Mouse (Mus musculus): ENCODE data around the gene Adgrg5. TPM values are rescaled to one million over a fixed set of nuclear protein-coding genes. Genes with fewer than 3 reads are reported as not detected.

Adgrg5 gene
- total RNA-seq, 1 experiment from 2014 or later = 0.76 TPM

DNA sequence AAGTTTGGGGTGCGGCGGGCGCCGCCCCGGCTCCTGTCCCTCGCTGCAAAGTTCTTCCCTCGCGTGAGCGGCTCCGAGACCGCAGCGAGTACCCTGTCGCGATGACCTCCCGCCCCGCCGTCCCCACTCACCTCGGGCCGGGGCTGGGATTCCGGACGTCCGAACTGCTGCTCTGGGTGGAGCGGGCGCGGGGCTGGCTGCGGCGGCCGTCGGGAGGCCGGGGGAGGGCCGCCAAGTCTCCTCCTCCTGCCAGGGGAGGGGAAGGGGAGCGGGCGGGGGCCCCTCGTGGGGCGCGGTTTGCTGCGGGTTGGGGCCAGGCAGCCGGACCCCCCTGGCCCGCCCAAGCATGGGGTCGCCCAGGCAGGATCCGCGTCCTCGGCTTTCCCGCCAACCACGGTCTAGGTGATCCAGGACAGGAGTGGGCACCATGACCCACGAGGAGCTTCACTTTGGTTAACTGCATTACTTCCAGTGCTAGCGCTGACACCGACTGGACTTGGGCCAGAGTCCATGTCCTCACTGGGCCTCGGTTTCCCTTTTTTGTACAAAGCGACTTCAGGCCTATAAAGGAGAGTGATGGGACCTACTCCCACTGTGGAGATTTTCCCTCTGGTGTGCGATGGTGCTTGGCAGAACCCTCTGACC, 5.5 kb upstream of the Adgrg5 start, which contains the start of gene Ccdc102a:
TSS of gene Ccdc102a (minus strand) at position 248 of the 645 bp plus-strand sequence.
- DNase-seq = peak; percentile 68

- no peak for DNase-seq
Observed at GRCm38 (mm10) chr8:94919256-94919655, 4.2 kb upstream of the Adgrg5 start.

DNA sequence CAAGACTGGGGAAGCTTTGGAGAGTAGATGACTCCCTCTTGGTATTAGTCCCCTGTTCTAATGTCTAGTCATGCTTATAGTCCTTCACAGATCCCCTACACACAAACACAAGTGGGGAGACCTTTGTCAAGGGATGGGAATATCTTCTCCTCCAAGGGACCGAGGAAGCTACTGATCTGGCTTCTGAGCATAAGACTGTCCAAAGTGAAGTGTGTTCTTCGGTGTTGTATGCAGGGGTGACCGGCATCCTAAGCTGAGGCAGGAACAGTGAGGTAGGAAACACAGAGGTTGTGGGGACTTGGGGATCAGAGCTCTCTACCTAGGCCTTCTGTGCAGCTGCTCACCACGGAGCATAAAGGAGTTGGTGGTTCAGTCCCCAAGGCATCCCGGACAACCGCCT, 1.3 kb upstream of the Adgrg5 start:
- DNase-seq = no peak

- no peak for DNase-seq
Observed at GRCm38 (mm10) chr8:94922602-94923001, 892 bp upstream of the Adgrg5 start.

GRCm38 (mm10) chr8:94928227-94928626, 4.7 kb downstream of the Adgrg5 start:
- no peak for DNase-seq

DNA sequence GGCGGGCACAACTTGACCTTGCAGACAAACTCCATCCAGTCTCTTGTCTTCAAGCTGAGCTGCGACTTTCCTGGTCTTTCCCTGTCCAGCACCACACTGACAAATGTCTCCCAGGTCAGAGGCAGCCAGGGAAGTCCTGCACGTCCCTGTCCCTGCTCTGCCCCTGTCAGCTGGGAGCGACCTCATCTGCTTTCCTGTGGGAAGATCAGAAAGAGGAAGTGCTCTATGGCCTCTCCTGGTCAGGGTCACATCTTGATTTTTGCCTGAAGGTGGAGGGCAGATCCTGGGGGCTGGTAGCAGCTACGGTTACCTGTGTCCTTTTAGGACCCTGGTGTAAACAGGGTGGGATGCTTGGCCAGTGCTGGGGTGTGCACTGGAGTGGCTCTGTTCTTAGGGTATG, 10.4 kb downstream of the Adgrg5 start:
- no peak for DNase-seq

DNA sequence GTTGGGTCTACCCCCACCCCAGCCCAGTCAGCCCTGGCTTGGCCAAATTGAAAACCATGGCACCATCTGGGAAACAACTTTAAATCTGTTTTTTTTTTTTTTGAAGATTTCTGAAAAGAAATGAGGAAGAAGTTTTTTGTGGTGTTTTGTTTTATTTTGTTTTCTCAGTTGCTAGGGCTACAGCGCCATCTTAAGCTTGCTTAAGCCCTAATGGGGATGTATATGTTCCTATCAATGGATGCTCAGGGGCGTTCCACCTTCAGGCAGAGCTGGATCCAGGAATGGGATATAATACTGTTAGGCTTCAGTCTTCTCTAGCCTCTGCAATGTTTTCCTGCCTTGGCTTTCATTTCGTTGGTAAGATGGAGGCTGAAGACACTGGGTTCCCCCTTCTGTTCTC, 11.7 kb downstream of the Adgrg5 start:
- no peak for DNase-seq

GRCm38 (mm10) chr8:94942566-94942965, 19.1 kb downstream of the Adgrg5 start:
- DNase-seq = peak; percentile 66

DNA sequence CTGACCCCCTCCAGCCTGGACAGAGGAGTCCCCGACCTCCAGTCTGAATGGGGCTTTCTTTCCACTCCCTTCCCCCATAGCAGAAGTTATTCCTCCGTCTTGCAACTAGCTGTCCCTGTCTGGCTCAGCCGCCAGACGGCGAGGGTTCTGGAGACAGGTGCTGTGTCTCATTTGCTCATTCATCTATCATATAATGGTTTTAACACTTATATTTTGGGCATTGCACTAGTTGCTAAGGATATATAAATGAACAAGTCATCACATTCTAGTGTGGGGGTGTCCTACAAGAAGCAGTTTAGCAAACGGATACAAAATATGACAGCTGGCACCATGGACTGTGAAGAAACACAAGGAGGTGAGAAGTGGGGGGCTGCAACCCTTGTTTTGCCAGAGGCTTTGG, 21.7 kb downstream of the Adgrg5 start:
- no peak for DNase-seq

DNA sequence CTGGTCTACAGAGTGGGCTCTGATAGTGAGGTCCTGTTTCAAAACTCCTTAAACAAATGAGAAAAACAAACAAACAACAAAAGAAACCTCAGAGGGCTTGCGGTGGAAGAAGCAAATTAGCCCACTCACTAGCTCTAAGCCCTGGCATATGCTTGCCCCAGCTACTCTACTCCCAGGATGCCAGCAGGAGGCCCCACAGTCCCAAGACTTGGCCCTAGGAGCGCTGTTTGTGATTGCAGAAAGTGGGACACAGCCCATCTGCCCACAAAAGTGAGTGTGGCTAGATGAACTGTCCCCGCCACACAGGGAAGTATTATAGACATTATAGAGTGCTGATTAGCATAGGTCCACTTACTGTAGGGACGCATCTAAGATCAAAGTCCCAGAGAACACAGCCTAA, 24.9 kb downstream of the Adgrg5 start:
- DNase-seq = no peak

DNA sequence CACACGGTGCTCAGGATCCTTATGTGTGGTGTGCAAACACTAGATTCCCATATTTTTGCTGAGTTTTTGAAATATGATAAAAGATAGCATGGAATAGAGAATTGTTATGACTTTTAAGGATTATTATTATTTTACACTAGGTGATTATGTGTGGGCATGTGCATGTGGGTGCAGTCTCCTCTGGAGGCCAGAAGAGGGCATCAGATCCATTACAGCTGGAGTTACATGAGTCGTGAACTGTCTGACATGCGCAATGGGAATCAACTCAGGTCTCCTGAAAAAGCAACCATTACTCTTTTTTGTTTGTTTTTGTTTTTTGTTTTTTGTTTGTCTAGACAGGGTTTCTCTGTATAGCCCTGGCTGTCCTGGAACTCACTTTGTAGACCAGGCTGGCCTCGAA, 25.5 kb downstream of the Adgrg5 start:
- no peak for DNase-seq

DNA sequence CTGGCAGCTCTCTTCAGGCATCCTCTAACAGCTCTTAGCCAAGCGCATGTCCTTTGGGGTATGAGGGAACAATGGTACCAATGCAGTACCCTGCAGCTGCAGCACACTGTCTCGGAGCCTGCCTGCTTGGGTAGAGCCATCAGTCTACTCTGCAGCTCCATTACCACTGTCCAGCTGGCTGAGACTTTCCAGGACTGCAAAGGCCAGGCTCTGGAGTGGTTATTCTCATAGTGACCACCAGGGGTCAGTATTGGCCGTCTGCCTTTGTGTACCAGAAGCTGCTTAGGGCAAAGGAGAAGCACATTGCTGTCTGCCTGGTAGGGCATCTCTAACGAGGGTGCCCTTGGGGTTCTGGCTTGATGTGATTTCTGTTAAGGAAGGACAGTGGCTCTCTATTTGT, 26.6 kb downstream of the Adgrg5 start:
- peak; percentile 65 for DNase-seq

DNA sequence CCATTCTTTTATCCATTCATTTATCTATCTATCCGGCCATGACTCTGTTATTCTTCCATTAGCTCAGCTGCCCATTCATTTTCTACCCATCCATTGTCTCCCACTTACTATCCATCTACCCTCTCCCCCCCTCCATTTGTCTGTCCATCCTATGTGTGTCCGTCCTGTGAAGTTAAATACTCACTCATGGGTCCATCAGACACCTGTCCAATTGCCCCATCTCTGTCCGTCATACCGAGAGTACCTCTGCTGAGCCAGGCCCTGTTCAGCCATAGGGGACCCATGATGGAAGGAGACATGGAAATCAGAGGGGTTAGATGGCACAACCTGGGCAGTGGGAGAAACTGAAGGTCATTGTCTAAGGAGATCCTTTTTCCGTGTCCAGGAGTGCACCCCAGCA, 27.0 kb downstream of the Adgrg5 start:
- DNase-seq = no peak

DNA sequence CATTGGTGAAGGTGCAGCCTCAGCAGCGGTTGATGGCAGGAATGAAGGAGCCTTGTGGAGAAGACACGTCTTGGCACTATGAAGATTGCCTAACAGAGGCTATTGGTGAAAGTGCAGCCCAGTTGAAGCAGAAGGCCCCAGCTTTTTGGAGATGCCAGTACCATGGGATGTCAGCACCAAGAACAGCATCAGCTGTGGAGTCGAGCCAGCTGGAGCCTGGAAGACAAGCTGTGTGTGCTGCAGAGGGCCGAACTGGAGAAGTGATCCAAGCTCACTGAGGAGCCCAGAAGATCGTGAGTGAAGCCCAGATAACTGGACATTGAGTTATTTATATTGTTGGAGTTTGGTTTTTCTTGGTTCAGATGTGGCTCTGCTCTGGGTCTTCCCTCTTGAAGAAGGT, 28.6 kb downstream of the Adgrg5 start:
- DNase-seq = no peak

DNA sequence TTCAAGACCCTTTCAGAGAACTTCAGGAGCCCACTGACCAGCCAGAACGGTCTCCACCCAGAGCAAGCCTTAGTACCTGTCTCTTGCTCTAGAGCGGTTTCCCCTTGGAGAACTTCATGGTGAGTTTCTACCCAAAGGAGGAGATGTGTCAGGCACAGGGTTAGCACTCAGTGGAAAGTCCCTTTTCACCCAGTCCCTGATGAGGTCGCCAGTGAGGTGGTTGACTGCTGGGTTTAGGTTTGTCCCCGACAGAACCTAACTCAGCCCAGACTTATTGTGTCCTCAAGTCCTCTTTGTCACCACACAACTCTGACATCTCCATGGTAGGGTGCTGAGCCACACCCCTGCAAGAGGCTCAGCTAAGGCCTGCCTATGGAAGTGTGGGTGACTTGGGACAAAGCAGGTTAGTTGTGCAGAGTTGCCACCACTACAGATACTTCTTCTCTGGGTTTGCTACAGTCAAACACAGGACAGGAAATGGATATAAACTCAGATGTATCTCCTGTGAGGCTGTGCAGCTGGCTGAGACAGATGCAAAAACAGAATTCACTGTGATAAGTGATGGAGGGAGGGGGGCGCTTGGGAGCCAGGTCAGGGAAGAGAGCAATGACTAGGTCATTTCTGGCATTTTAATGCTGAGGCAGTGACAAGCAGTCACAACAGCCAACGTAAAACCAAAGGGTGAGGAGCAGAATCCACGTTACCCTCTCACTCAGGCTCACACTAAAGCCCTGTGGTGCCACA, 30.3 kb downstream of the Adgrg5 start:
- no peak for DNase-seq

- no peak for DNase-seq
Observed at GRCm38 (mm10) chr8:94954368-94954737, 30.9 kb downstream of the Adgrg5 start.

DNA sequence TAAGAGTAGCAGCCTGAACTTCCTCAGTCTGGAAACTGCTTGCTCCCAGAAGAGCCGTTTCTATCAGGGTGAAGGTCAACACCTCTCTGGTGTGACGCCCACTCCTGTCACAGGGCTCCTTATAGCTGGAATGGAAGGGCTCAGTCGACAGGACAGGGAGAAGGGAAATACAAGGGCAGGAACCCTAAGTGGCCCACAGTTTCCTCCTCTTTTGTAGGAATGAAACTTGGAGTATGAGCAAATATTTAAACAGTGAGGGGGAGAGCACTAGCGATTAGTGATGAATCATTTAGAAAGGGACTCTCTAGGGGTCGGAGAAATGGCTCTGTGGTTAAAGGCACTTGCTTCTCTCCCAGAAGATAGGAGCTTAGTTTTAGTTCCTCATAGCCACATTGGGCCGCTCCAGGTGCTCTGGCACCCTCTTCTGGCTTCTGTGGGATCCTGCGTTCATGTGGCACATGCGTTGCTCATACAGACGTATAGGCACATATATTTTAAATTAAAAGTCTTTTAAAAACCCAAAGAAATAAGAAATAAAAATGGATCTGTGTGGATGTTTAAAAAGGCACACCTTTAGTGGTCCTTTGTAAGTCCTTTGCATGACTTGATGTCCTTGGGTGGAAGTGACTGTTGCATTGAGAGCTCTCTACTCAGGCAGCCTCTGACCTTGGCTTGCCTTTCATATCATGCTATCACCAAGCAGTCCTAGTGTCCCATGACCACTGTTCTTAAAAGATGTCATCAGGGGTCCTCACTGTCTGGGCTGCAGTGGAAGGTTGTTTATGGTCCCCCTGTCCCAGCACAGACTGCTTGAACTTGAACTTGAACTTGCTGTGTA, 31.6 kb downstream of the Adgrg5 start:
- DNase-seq = no peak

DNA sequence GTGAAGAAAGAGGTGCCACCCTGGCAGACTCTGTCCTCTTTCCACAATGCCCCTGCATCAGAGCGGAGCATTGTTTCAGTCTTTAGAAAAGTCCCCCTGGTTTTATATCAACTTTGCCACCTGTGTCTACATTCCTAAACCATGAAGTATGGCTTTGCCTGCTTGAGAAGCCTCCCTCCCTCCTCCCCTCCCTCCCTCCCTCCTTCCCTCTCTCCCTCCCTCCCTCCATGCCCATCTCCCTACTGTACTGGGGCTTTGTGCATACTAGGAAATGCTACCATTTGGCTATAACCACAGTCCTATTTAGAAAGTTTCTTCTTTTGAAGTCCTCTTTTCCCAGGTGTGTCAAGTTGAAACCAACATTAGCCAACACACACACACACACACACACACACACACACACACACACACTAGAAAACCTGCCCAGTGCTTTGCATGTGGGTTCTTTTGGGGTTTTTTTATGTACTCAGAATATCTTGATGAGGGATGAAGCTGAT, 32.6 kb downstream of the Adgrg5 start:
- no peak for DNase-seq

GRCm38 (mm10) chr8:94962201-94962600, 38.7 kb downstream of the Adgrg5 start:
- no peak for DNase-seq

DNA sequence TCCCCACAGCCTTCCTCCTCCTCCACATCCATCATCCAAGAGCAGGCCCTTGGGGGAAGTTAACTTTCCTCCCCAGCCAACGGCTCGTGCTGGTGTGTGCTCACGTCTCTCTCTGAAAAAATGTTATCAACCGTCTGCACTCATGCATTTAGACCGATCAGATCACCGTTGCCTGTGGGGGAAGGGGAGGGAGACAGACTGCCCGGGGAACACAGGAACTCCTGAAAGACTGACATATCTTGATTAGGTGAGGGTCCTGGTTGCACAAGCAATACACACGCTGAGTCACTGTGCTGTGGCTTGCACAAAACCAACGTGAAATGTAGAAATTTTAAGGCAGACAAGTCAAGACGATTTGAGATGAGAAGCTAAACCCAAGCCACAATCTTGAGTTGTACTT, 41.3 kb downstream of the Adgrg5 start:
- no peak for DNase-seq

GRCm38 (mm10) chr8:94966578-94966977, 43.1 kb downstream of the Adgrg5 start:
- no peak for DNase-seq

- no peak for DNase-seq
Observed at GRCm38 (mm10) chr8:94967071-94967470, 43.6 kb downstream of the Adgrg5 start.

DNA sequence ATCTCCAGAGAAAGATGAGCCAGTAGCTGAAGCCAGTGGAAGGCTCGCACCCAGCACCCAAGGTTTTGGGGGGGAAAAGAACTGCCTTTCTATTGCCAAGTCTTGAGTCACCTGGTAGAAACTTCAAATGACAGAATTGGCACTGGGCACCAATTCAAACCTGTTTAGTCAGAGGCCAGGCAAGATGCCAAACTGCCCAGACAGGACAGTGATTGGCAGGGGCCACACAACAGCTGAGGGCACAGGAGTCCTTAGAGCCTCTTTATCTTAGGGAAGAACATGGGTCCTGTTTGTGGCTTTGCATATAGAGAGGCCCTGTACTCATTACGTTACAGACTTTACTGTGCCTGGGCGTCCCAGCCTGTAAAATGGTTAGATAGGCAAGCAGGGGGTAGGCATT, 44.1 kb downstream of the Adgrg5 start:
- DNase-seq = peak; percentile 83
